Comparison of ENCODE assay signal across 23 mouse cellular contexts in the genomic region with DNA sequence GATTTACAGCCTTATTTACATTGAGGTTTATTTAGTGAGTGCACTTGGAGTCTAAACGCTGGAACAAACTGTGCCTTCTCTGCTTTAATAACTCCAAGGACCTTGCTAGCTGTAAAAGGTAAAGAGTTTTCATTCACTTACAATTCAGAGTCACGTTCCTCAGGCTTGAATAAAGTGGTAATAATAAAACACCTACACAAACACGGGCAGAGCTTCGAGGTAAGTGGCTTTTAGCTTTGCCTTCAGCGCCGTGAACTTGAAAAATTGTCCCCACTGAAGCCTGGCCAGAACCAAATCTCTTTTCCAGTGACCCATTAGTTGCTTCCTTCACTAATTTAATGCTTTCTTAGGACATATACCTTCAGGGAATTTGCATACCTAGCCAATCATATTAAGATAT.
"Had no signal": no experiment of that assay in that cellular context is flagged by ENCODE, and none has a peak within 500 bp of the region (broad histone marks: within the 10 kb centered on the region; RNA-seq: fewer than 3 reads in every experiment).

No protein-coding gene starts in this region.

- H3K4me2 ChIP-seq: heart, embryonic 12.5 days; hindbrain, embryonic 12.5 days; hindbrain, embryonic 14.5 days; intestine, embryonic 15.5 days; limb, embryonic 13.5 days; limb, embryonic 15.5 days; liver, embryonic 12.5 days had no signal

- H3K36me3 ChIP-seq: heart, embryonic 10.5 days; heart, embryonic 12.5 days; hindbrain, embryonic 10.5 days; hindbrain, embryonic 12.5 days; intestine, embryonic 15.5 days; limb, embryonic 13.5 days; limb, embryonic 15.5 days; liver, embryonic 12.5 days had no signal

- H3K9me3 ChIP-seq: heart, embryonic 10.5 days; heart, embryonic 12.5 days; hindbrain, embryonic 10.5 days; hindbrain, embryonic 12.5 days; intestine, embryonic 15.5 days; limb, embryonic 13.5 days; limb, embryonic 15.5 days; liver, embryonic 12.5 days had no signal

- H3K27ac ChIP-seq: gastrocnemius, adult 2 months; heart, embryonic 10.5 days; hindbrain, embryonic 10.5 days; hindbrain, embryonic 12.5 days; hindbrain, embryonic 14.5 days; intestine, embryonic 15.5 days; limb, embryonic 13.5 days; limb, embryonic 15.5 days; liver, embryonic 12.5 days; liver, embryonic 14.5 days had no signal

- H3K9ac ChIP-seq: heart, embryonic 12.5 days; hindbrain, embryonic 12.5 days; hindbrain, embryonic 14.5 days; intestine, embryonic 15.5 days; limb, embryonic 13.5 days; limb, embryonic 15.5 days; liver, embryonic 12.5 days; liver, embryonic 14.5 days had no signal

- H3K4me1 ChIP-seq: heart, embryonic 10.5 days; heart, embryonic 12.5 days; hindbrain, embryonic 12.5 days; intestine, embryonic 15.5 days; limb, embryonic 13.5 days; limb, embryonic 15.5 days; liver, embryonic 12.5 days had no signal

- H3K27me3 ChIP-seq: heart, embryonic 12.5 days; hindbrain, embryonic 12.5 days; intestine, embryonic 15.5 days; limb, embryonic 15.5 days; liver, embryonic 12.5 days had no signal

- H3K4me3 ChIP-seq: gastrocnemius, adult 2 months; heart, embryonic 10.5 days; heart, embryonic 12.5 days; hindbrain, embryonic 10.5 days; hindbrain, embryonic 12.5 days; intestine, embryonic 15.5 days; limb, embryonic 13.5 days; limb, embryonic 15.5 days; liver, embryonic 12.5 days had no signal

- ATAC-seq: hindbrain, embryonic 16.5 days; inflammation-experienced regulatory T-cells, adult 6 months; intestine, embryonic 15.5 days; intestine, postnatal 0 days; liver, embryonic 12.5 days had no signal

- DNase-seq: gastrocnemius, adult 2 months; gastrocnemius, postnatal 10 days; gastrocnemius, postnatal 25 days; heart, adult 18-20 months; heart, postnatal 10 days; heart, postnatal 4 days; layer of hippocampus, adult 9-11 months; layer of hippocampus, postnatal 36 days; left cerebral cortex, postnatal 4 days; lung, adult 18-20 months had no signal
